Mouse (Mus musculus): ENCODE data around the gene Cby3. TPM values are rescaled to one million over a fixed set of nuclear protein-coding genes. Genes with fewer than 3 reads are reported as not detected.
"Not testable (repeated sequence)": the region's sequence is repeated elsewhere in the genome, so short reads cannot be mapped to it uniquely, and the experiment has no call there.

The Cby3 gene
- polyA plus RNA-seq (2015; fragmentation: Nextera tagmentation; extraction: Ambion mirVana) = 0.42 and 0.49 TPM in 2 replicates

DNA sequence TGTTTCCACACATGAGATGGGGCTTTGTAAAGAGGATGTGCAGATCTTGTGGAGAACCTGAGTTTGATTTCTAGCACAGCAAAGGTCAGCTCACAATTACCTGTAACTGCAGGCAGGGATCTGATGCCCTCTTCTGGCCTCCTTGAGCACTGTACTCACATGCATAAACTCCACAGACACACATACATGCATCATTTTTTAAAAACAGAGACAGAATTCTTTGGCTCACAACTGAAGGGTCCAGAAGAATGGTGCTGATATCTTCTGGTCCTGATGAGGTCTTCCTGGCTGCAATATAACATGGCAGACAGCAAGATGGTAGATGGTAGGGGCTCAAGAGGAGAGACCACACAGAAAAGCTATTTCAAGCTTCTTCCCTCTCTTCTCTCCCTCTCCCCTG is at the start of gene Cby3:
Gene Cby3, plus strand, starts transcription at position 301 of the 400 bp plus-strand sequence.
- no peak for ATAC-seq
- Histone ChIP-seq H3K27me3 (replicated peaks) (no peaks in the 10 kb centered on the region), H3K4me1 (replicated peaks) (0 out of 2 replicates have a peak, but pooled peaks cover 6% of the 10 kb centered on the region), H3K4me2 (replicated peaks) (no peak within 1 kb of the TSS), H3K27ac (no peak within 1 kb of the TSS), H3K36me3 (no peaks in the 10 kb centered on the region), H3K9me3 (no peaks in the 10 kb centered on the region), H3K9ac (no peak within 1 kb of the TSS), H3K4me3 (replicated peaks) (no peak within 1 kb of the TSS)

- H3K4me1 ChIP-seq (replicated peaks) = no peaks in the 10 kb centered on the region
- H3K9ac ChIP-seq = no peak overlapping the region
- no peak overlapping the region for H3K27ac ChIP-seq
- H3K9me3 ChIP-seq = no peaks in the 10 kb centered on the region
- ATAC-seq = no peak
- no peak overlapping the region for H3K4me3 ChIP-seq (replicated peaks)
- H3K36me3 ChIP-seq = peaks cover 5% of the 10 kb centered on the region; the same call in 1 of the 2 replicates
- no peaks in the 10 kb centered on the region for H3K27me3 ChIP-seq (replicated peaks)
- no peak overlapping the region for H3K4me2 ChIP-seq (replicated peaks)
- WGBS = 73% methylated on average over 2 of the region's 2 CpGs
Observed at GRCm38 (mm10) chr11:50312803-50313202, 41.5 kb upstream of the Cby3 start.

- H3K4me2 ChIP-seq (replicated peaks); H3K4me1 ChIP-seq (replicated peaks); ATAC-seq; H3K27me3 ChIP-seq (replicated peaks); H3K27ac ChIP-seq; H3K36me3 ChIP-seq; H3K9me3 ChIP-seq; H3K4me3 ChIP-seq (replicated peaks); H3K9ac ChIP-seq: not testable (repeated sequence)
- WGBS = 80% methylated on average over 4 of the region's 4 CpGs
Observed at GRCm38 (mm10) chr11:50319343-50319742, 34.9 kb upstream of the Cby3 start.

- H3K36me3 ChIP-seq = no peaks in the 10 kb centered on the region
- 86% methylated on average over 6 of the region's 6 CpGs for WGBS
Observed at GRCm38 (mm10) chr11:50321239-50321638, 33.0 kb upstream of the Cby3 start.

DNA sequence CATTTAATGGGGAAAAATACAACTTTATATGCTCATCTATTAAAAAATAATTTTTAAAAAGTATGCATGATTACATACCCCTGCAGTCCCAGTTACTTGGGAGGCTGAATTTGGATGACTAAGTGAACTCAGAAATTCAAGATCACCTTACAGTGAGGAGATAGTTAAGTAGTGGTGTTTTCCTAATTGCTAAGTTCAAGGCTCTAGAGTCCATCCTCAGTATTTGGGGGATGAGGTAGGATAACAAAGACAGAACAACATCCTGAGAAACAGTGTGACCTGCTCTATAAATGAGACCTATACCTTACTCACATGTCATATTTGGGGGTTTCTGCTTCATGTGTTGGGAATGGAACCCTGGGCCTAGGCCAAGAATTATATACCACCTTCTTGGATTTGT is 31.9 kb upstream of the Cby3 start:
- Histone ChIP-seq H3K4me2 (replicated peaks) (peak overlapping the region; percentile 64; the same call in 1 of the 2 replicates), H3K4me3 (replicated peaks) (no peak overlapping the region)

More at GRCm38 (mm10) chr11:50321239-50321638, 33.0 kb upstream of the Cby3 start:
- H3K9ac ChIP-seq = no peak overlapping the region
- no peak overlapping the region for H3K4me3 ChIP-seq (replicated peaks)
- no peak for ATAC-seq
- no peaks in the 10 kb centered on the region for H3K27me3 ChIP-seq (replicated peaks)
- no peaks in the 10 kb centered on the region for H3K9me3 ChIP-seq
- H3K4me1 ChIP-seq (replicated peaks) = 0 out of 2 replicates have a peak, but pooled peaks cover 5% of the 10 kb centered on the region
- H3K4me2 ChIP-seq (replicated peaks) = no peak overlapping the region
- no peak overlapping the region for H3K27ac ChIP-seq

GRCm38 (mm10) chr11:50323843-50324242 is 30.4 kb upstream of the Cby3 start:
- Histone ChIP-seq H3K9me3 (no peaks in the 10 kb centered on the region), H3K27ac (no peak overlapping the region), H3K27me3 (replicated peaks) (no peaks in the 10 kb centered on the region), H3K9ac (peak overlapping the region; percentile 99; the same call in 1 of the 2 replicates), H3K36me3 (no peaks in the 10 kb centered on the region), H3K4me3 (replicated peaks) (peak overlapping the region; percentile 87), H3K4me1 (replicated peaks) (0 out of 2 replicates have a peak, but pooled peaks cover 5% of the 10 kb centered on the region), H3K4me2 (replicated peaks) (peak overlapping the region; percentile 64)
- 29% methylated on average over 1 of the region's 1 CpGs for WGBS
- no peak for ATAC-seq

More for the DNA sequence above, 31.9 kb upstream of the Cby3 start:
- ATAC-seq = no peak
- 0 out of 2 replicates have a peak, but pooled peaks cover 5% of the 10 kb centered on the region for H3K4me1 ChIP-seq (replicated peaks)
- H3K36me3 ChIP-seq = no peaks in the 10 kb centered on the region
- no peaks in the 10 kb centered on the region for H3K27me3 ChIP-seq (replicated peaks)
- H3K9ac ChIP-seq = no peak overlapping the region
- H3K9me3 ChIP-seq = no peaks in the 10 kb centered on the region
- H3K27ac ChIP-seq = no peak overlapping the region

DNA sequence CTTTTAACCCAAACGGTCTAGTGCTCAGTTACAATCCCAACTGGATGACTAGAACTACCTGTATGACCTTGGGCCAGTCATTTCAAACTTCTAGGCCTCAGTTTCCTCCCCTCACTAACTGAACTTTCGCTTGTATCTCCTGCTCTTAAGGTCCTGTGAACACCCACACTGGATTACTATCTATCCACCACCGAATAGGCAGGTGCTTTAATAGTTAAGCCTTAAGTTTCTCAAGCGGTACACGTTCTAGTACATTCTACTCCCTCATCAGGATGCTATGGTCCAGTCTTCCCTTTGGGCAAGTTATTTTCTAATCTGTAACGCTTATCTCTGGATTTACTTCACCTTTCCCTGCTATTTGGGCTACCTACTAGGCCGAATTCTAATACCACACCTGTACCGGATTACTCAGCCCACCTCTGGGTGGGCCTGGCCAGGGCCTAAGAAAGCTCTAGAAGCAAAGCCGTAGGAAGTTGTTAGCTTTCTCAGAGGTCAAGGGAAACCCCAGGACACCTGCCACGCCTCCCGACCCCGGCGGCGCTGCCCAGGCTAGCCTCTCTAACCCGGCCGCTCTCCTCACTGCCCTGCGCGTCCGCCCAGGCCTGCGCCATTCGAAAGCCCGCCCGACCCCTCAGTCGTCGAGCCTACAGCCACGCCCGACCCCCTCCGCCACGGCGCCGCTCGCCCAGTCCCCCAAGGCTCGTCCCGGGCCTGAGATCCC is 29.4 kb upstream of the Cby3 start:
- Histone ChIP-seq H3K4me1 (replicated peaks) (0 out of 2 replicates have a peak, but pooled peaks cover 5% of the 10 kb centered on the region), H3K27ac (peak overlapping the region; percentile 86), H3K9ac (peak overlapping the region; percentile 99), H3K9me3 (no peaks in the 10 kb centered on the region), H3K4me2 (replicated peaks) (peak overlapping the region; percentile 64), H3K36me3 (no peaks in the 10 kb centered on the region), H3K4me3 (replicated peaks) (peak overlapping the region; percentile 87), H3K27me3 (replicated peaks) (no peaks in the 10 kb centered on the region)
- peak; percentile 69 for ATAC-seq
- under 1% methylated on average over 34 of the region's 34 CpGs for WGBS

- 0 out of 2 replicates have a peak, but pooled peaks cover 5% of the 10 kb centered on the region for H3K4me1 ChIP-seq (replicated peaks)
- H3K4me3 ChIP-seq (replicated peaks) = peak within 1 kb of the TSS; percentile 87
- peak within 1 kb of the TSS; percentile 68 for H3K4me2 ChIP-seq (replicated peaks)
- H3K36me3 ChIP-seq = no peaks in the 10 kb centered on the region
- peak; percentile 99 for ATAC-seq
- no peaks in the 10 kb centered on the region for H3K9me3 ChIP-seq
- peak within 1 kb of the TSS; percentile 86 for H3K27ac ChIP-seq
- peak within 1 kb of the TSS; percentile 99 for H3K9ac ChIP-seq
- H3K27me3 ChIP-seq (replicated peaks) = no peaks in the 10 kb centered on the region
- under 1% methylated on average over 64 of the region's 64 CpGs for WGBS
Observed at GRCm38 (mm10) chr11:50325496-50326301, 28.6 kb upstream of the Cby3 start, which contains the start of gene Canx. Gene Canx (minus strand): TSS chr11:50325673.

DNA sequence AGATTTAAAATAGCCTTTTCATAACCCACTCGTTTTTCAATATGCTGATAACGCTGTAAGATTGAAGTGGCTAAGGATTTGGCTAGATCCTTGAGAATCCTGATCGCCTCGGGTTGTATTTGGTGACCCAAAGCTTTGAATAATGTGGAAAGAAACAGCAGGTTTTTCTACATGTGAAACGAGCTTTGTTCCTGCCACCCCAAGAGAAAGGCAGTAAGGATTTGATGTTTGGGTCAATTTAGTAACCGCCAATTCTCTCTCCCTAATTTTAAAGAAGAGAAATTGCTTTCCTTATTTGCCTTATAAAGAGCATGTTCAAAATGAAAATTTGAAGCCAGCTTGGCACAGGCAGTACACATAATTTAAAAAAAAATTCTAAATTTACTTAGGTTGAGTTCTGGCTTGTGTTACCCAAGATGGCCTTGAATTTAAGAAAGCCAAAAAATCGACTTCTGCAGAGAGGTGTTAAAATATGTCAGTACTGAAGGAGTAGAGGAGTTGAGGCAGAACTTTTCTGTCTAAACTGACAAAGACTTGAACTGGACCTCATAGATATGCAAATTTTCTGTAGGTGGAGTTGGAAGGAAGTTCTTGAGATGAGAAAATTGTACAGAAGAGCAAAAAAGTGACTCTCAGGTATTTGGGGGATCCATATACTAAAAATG is 27.8 kb upstream of the Cby3 start:
- ATAC-seq = no peak
- WGBS = 4% methylated on average over 7 of the region's 7 CpGs
- Histone ChIP-seq H3K4me2 (replicated peaks) (peak overlapping the region; percentile 68), H3K4me1 (replicated peaks) (0 out of 2 replicates have a peak, but pooled peaks cover 5% of the 10 kb centered on the region), H3K27me3 (replicated peaks) (no peaks in the 10 kb centered on the region), H3K27ac (peak overlapping the region; percentile 77), H3K36me3 (no peaks in the 10 kb centered on the region), H3K9ac (peak overlapping the region; percentile 65), H3K9me3 (no peaks in the 10 kb centered on the region), H3K4me3 (replicated peaks) (peak overlapping the region; percentile 87)

GRCm38 (mm10) chr11:50328075-50328625 is 26.1 kb upstream of the Cby3 start:
- 80% methylated on average over 3 of the region's 3 CpGs for WGBS
- ATAC-seq = no peak
- no peaks in the 10 kb centered on the region for H3K9me3 ChIP-seq
- no peaks in the 10 kb centered on the region for H3K27me3 ChIP-seq (replicated peaks)
- no peak overlapping the region for H3K27ac ChIP-seq
- H3K4me2 ChIP-seq (replicated peaks) = no peak overlapping the region
- no peaks in the 10 kb centered on the region for H3K36me3 ChIP-seq
- no peak overlapping the region for H3K4me3 ChIP-seq (replicated peaks)
- H3K9ac ChIP-seq = no peak overlapping the region
- 0 out of 2 replicates have a peak, but pooled peaks cover 4% of the 10 kb centered on the region for H3K4me1 ChIP-seq (replicated peaks)

DNA sequence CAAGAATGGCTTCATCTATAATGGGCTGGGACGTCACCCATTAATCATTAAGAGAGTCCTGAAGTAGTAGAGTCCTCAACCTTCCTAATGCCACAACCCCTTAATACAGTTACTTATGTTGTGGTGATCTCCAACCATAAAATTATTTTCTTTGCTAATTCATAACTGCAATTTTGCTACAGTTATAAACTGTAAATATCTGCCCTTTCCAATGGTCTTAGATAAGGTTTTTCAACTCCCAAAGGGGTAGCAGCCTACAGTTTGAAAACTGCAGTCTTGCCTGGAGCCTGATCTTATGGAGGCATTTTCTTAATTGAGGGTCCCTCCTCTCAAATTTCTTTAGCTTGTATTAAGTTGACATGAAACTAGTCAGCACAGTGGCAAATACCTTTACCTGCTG is 24.9 kb upstream of the Cby3 start:
- WGBS = 97% methylated on average over 1 of the region's 1 CpGs
- Histone ChIP-seq H3K27me3 (replicated peaks) (no peaks in the 10 kb centered on the region), H3K4me2 (replicated peaks) (no peak overlapping the region), H3K4me1 (replicated peaks) (no peaks in the 10 kb centered on the region), H3K36me3 (no peaks in the 10 kb centered on the region), H3K9ac (no peak overlapping the region), H3K27ac (no peak overlapping the region), H3K4me3 (replicated peaks) (no peak overlapping the region), H3K9me3 (no peaks in the 10 kb centered on the region)
- ATAC-seq = no peak
